Mouse (Mus musculus): ENCODE measurements around the gene Gm49333. TPM values are rescaled to one million over a fixed set of nuclear protein-coding genes. Genes with fewer than 3 reads are reported as not detected.

The Gm49333 gene
- total RNA-seq, 2 experiments from 2014 or later = not detected

- no peak for DNase-seq
Measured at GRCm38 (mm10) chr16:20690774-20691173, 79.4 kb downstream of the Gm49333 start.

- DNase-seq = no peak
Measured at GRCm38 (mm10) chr16:20691617-20692016, 80.2 kb downstream of the Gm49333 start.

- DNase-seq = no peak
Measured at GRCm38 (mm10) chr16:20692241-20692965, 81.0 kb downstream of the Gm49333 start.

GRCm38 (mm10) chr16:20693111-20693701, 81.8 kb downstream of the Gm49333 start, which contains the start of gene Fam131a:
TSS of gene Fam131a (plus strand) at chr16:20693241.
- peak; percentile 92 to 94 for DNase-seq

- peak; percentile 70 to 80 for DNase-seq
Measured at GRCm38 (mm10) chr16:20694781-20695180, 83.4 kb downstream of the Gm49333 start.

Small RNA genes lying within 50 kb of the gene (microRNA-seq; reads per million reads assigned to microRNA genes)
- gene Mir1224 = 2.2 to 2.3 reads per million in 2 experiments

Other genes with a start within 250 kb of the Gm49333 start
- gene Abcc5, start 185.2 kb upstream of the Gm49333 start, total RNA-seq (2021) = 10 to 100 TPM; 20.7 to 24.0 TPM
- 10 to 100 TPM; 55.1 to 60.2 TPM for gene Eif2b5, start 112.8 kb upstream of the Gm49333 start, total RNA-seq (2021)
- gene Dvl3, start 94.6 kb upstream of the Gm49333 start, total RNA-seq (2021) = 10 to 100 TPM; 47.2 to 48.0 TPM
- gene Ap2m1, start 76.1 kb upstream of the Gm49333 start, total RNA-seq (2021) = 100 to 1,000 TPM; 184 to 195 TPM
- gene Abcf3, start 63.0 kb upstream of the Gm49333 start, total RNA-seq (2021) = 10 to 100 TPM; 61.7 to 70.2 TPM
- under 1 TPM in 1 of 2 experiments, not detected in 1; 0.18 TPM for gene Vwa5b2, start 22.1 kb upstream of the Gm49333 start, total RNA-seq (2021)
- 1 to 10 TPM; 6.6 to 9.1 TPM for gene Eef1akmt4, start within 50 bp of the Gm49333 start, total RNA-seq (2021)
- gene Alg3, start 125 bp downstream of the Gm49333 start, total RNA-seq (2021) = 10 to 100 TPM in 1 of 2 experiments, 1 to 10 TPM in 1; 8.8 to 11.4 TPM
- 1 to 10 TPM; 1.3 to 1.6 TPM for gene Camk2n2, start 9.7 kb downstream of the Gm49333 start, total RNA-seq (2021)
- gene Ece2, start 18.2 kb downstream of the Gm49333 start, total RNA-seq (2021) = under 1 TPM; 0.49 to 0.72 TPM
- 100 to 1,000 TPM; 208 to 217 TPM for gene Psmd2, start 40.0 kb downstream of the Gm49333 start, total RNA-seq (2021)
- gene Eif4g1, start 56.7 kb downstream of the Gm49333 start, total RNA-seq (2021) = 100 to 1,000 TPM; 403 to 412 TPM
- 10 to 100 TPM; 19.8 to 31.3 TPM for gene Fam131a, start 81.6 kb downstream of the Gm49333 start, total RNA-seq (2021)
- gene Polr2h, start 106.1 kb downstream of the Gm49333 start, total RNA-seq (2021) = 10 to 100 TPM; 11.0 to 13.1 TPM
- 1 to 10 TPM; 1.2 to 1.6 TPM for gene Clcn2, start 106.1 kb downstream of the Gm49333 start, total RNA-seq (2021)
- gene Chrd, start 121.5 kb downstream of the Gm49333 start, total RNA-seq (2021) = 1 to 10 TPM; 1.7 to 2.0 TPM
- under 1 TPM in 1 of 2 experiments, not detected in 1; 0.18 TPM for gene Thpo, start 122.9 kb downstream of the Gm49333 start, total RNA-seq (2021)